Mouse (Mus musculus): ENCODE data around the gene Fsd2.

DNA sequence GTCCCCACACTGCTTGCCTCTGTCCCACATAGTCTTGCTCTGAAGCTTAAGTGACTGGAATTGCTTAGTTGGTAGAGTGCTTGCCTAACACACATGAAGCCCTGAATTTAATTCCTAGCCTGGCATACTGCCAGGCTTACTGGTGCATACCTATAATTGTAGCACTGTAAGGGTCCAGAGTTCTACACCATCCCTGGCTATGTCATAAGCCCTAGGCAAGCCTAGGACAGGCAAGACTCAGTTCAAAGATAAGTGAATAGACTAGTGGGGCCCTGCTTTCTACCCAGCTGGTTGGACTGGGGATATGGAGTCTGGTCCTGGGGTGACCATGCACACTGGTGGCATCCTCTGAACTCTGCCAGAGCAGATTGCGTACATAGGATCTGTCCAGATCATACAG is 30.9 kb upstream of the Fsd2 start:
- no peak for TF ChIP-seq EP300 (IDR thresholded peaks at IDR 0.05; ENCODE audit: insufficient read depth, low read depth, low read length)
- TF ChIP-seq CTCF (IDR thresholded peaks at IDR 0.05): no peak
- no peak for TF ChIP-seq POLR2A (IDR thresholded peaks at IDR 0.05; ENCODE audit: insufficient read depth, low read depth, low read length)

Measured in heart, adult 2 months (tissue).